Mouse (Mus musculus): ENCODE results near the gene Mgat1. TPM values are rescaled to one million over a fixed set of nuclear protein-coding genes. Genes with fewer than 3 reads are reported as not detected.

Mgat1 gene
- polyA plus RNA-seq, 1 experiment: 222 TPM

DNA sequence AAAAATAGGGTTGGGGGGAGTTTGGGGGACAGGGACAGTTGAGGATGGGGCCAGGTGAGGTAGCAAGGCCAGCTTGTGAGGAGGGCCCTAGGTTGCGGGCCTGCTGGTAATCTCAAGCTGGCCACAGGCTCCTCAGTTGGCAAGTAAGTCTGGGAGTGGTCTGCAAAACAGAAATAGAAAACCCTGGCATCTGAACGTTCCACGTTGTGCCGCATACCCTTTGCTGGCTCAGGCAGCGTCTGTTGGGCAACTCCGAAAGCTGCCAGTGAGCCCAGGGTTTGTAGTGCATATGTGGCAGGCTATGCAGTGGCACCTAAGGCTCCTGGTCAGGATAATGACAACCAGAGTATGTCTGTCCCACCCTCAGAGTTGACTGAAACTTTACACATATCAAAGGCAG is 19.2 kb downstream of the Mgat1 start:
- no peak for DNase-seq (ENCODE audit: low read depth in 1 of 2, low spot score in 2 of 2)
- H3K36me3 ChIP-seq (ENCODE audit: control insufficient read depth, insufficient read depth, low read length): peaks cover 35% of the 10 kb centered on the region

DNA sequence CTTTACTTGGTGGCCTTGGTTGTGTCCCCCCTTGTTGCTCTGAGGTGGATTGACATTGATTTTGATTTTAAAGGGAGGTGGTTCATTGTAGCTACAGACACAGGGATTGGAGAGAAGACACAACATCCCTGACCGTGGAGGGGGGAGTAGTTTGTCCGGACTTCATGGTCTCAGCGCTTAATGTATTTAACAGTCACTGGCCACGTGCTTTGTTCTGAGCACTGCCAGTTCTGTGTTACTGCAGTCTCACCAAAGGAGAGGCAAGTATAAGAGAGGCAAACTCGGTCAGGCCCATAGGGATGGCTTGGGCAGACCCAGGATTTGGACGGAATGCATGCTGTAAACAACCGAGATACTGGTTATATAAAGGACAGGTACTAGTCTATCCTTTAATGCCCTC is 20.1 kb downstream of the Mgat1 start:
- 92% methylated on average over 7 of the region's 7 CpGs for WGBS
- H3K4me1 ChIP-seq (ENCODE audit: control insufficient read depth, insufficient read depth, insufficient read length): no peaks in the 10 kb centered on the region
- H3K27me3 ChIP-seq (ENCODE audit: control insufficient read depth, insufficient read depth, low read length): no peaks in the 10 kb centered on the region
- DNase-seq (ENCODE audit: low read depth in 1 of 2, low spot score in 2 of 2): no peak
- H3K27ac ChIP-seq (ENCODE audit: insufficient read depth, low read length): no peak overlapping the region
- no peak for TF ChIP-seq CTCF (IDR thresholded peaks at IDR 0.05; ENCODE audit: extremely low read depth, insufficient read depth, insufficient read length, insufficient replicate concordance)
- TF ChIP-seq POLR2A (IDR thresholded peaks at IDR 0.05; ENCODE audit: low read depth, low read length): no peak
- H3K4me3 ChIP-seq (ENCODE audit: extremely low read depth, insufficient read depth, insufficient read length): no peak overlapping the region
- H3K36me3 ChIP-seq (ENCODE audit: control insufficient read depth, insufficient read depth, low read length): peaks cover 35% of the 10 kb centered on the region

More for the DNA sequence above, 19.2 kb downstream of the Mgat1 start:
- Histone ChIP-seq H3K4me3 (ENCODE audit: extremely low read depth, insufficient read depth, insufficient read length) (no peak overlapping the region), H3K27ac (ENCODE audit: insufficient read depth, low read length) (no peak overlapping the region), H3K4me1 (ENCODE audit: control insufficient read depth, insufficient read depth, insufficient read length) (no peaks in the 10 kb centered on the region), H3K27me3 (ENCODE audit: control insufficient read depth, insufficient read depth, low read length) (no peaks in the 10 kb centered on the region)
- no peak for TF ChIP-seq POLR2A (IDR thresholded peaks at IDR 0.05; ENCODE audit: low read depth, low read length)
- TF ChIP-seq CTCF (IDR thresholded peaks at IDR 0.05; ENCODE audit: extremely low read depth, insufficient read depth, insufficient read length, insufficient replicate concordance): no peak
- 89% methylated on average over 6 of the region's 6 CpGs for WGBS

DNA sequence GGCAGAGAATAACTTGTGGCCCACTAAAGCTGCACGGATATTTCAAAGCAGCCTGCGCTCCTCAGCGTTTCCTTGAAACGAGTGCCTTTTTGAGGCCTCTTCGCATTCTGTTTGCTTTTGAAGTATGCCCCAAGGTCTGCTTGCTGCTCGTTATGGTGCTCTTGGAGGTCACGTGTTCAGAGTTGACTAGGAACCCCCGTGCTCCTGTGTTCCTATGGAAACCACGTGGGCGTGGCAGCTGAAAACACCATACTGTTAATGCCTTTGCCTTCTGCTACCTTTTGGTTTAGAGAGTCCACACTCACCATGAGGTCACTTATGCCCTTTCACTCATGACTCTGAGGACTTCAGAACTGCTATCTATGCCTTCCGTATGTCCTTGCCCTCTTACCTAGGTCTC is 20.6 kb downstream of the Mgat1 start:
- Histone ChIP-seq H3K4me1 (ENCODE audit: control insufficient read depth, insufficient read depth, insufficient read length) (no peaks in the 10 kb centered on the region), H3K27me3 (ENCODE audit: control insufficient read depth, insufficient read depth, low read length) (no peaks in the 10 kb centered on the region), H3K4me3 (ENCODE audit: extremely low read depth, insufficient read depth, insufficient read length) (no peak overlapping the region), H3K27ac (ENCODE audit: insufficient read depth, low read length) (no peak overlapping the region), H3K36me3 (ENCODE audit: control insufficient read depth, insufficient read depth, low read length) (peaks cover 33% of the 10 kb centered on the region)
- no peak for DNase-seq (ENCODE audit: low read depth in 1 of 2, low spot score in 2 of 2)
- 66% methylated on average over 11 of the region's 11 CpGs for WGBS
- TF ChIP-seq CTCF (IDR thresholded peaks at IDR 0.05; ENCODE audit: extremely low read depth, insufficient read depth, insufficient read length, insufficient replicate concordance) (no peak), POLR2A (IDR thresholded peaks at IDR 0.05; ENCODE audit: low read depth, low read length) (no peak)

DNA sequence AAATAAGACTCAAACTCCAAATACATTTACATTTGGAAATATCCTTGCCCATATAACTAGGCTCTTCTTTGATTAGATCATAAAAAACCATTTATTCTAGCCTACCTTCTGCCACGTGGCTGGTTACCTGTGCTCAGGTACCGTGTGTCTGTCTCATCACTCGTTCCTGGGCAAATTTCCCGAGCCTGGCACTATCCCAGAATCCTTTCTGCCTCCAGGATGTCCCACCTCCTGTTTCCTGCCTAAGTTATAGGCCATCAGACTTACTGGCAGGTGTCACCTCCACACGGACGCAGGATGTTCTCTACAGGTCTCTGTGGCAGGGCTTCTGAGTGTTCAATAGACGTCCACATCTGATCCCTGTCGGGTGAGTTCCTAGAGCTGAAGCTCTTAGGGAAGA is 21.1 kb downstream of the Mgat1 start:
- TF ChIP-seq CTCF (IDR thresholded peaks at IDR 0.05; ENCODE audit: extremely low read depth, insufficient read depth, insufficient read length, insufficient replicate concordance): no peak
- TF ChIP-seq POLR2A (IDR thresholded peaks at IDR 0.05; ENCODE audit: low read depth, low read length): no peak
- Histone ChIP-seq H3K27ac (ENCODE audit: insufficient read depth, low read length) (no peak overlapping the region), H3K4me1 (ENCODE audit: control insufficient read depth, insufficient read depth, insufficient read length) (no peaks in the 10 kb centered on the region), H3K27me3 (ENCODE audit: control insufficient read depth, insufficient read depth, low read length) (no peaks in the 10 kb centered on the region), H3K4me3 (ENCODE audit: extremely low read depth, insufficient read depth, insufficient read length) (no peak overlapping the region), H3K36me3 (ENCODE audit: control insufficient read depth, insufficient read depth, low read length) (peaks cover 31% of the 10 kb centered on the region)
- 89% methylated on average over 8 of the region's 8 CpGs for WGBS
- no peak for DNase-seq (ENCODE audit: low read depth in 1 of 2, low spot score in 2 of 2)

DNA sequence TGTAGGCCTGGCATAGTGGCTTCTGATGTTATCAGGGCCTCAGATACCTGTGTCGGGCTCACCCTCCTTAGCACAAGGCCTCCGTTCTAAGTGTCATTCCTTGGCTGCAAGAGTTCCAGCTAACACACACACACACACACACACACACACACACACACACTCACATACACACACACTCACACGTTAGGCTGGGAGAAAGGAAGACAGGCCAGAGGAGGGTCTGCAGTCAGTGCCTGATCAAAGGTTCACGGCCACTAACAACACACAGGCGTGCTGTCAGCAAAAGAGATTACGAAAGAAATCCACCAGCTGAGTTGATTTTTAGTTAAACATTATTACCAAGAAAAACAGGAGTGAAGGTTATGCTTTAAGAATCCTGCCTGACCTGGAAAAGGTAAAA is 22.7 kb downstream of the Mgat1 start:
- Histone ChIP-seq H3K4me1 (ENCODE audit: control insufficient read depth, insufficient read depth, insufficient read length) (no peaks in the 10 kb centered on the region), H3K36me3 (ENCODE audit: control insufficient read depth, insufficient read depth, low read length) (peaks cover 19% of the 10 kb centered on the region), H3K4me3 (ENCODE audit: extremely low read depth, insufficient read depth, insufficient read length) (no peak overlapping the region), H3K27ac (ENCODE audit: insufficient read depth, low read length) (no peak overlapping the region), H3K27me3 (ENCODE audit: control insufficient read depth, insufficient read depth, low read length) (no peaks in the 10 kb centered on the region)
- DNase-seq (ENCODE audit: low read depth in 1 of 2, low spot score in 2 of 2): no peak
- no peak for TF ChIP-seq POLR2A (IDR thresholded peaks at IDR 0.05; ENCODE audit: low read depth, low read length)
- TF ChIP-seq CTCF (IDR thresholded peaks at IDR 0.05; ENCODE audit: extremely low read depth, insufficient read depth, insufficient read length, insufficient replicate concordance): no peak
- WGBS: 86% methylated on average over 6 of the region's 6 CpGs

DNA sequence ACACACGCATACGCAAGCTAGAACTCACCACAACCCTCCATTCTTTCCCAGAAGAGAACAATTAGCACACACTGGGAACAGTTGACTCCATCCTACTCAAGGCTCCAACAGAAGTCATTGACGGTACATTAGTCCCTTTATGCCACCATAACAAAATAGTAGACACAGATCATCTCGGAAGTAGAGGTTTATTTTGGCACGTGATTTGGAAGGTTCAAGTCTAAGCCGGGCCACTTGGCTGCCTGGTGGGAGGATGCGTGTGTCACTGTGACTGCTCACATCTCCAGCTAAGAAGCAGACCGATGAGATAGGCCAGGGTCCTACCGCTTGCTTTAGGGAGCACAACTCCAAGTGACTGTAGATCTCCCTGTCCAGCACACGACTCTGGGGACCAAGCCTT is 23.3 kb downstream of the Mgat1 start:
- WGBS: 94% methylated on average over 10 of the region's 10 CpGs
- Histone ChIP-seq H3K4me3 (ENCODE audit: extremely low read depth, insufficient read depth, insufficient read length) (no peak overlapping the region), H3K27me3 (ENCODE audit: control insufficient read depth, insufficient read depth, low read length) (no peaks in the 10 kb centered on the region), H3K4me1 (ENCODE audit: control insufficient read depth, insufficient read depth, insufficient read length) (no peaks in the 10 kb centered on the region), H3K36me3 (ENCODE audit: control insufficient read depth, insufficient read depth, low read length) (peaks cover 12% of the 10 kb centered on the region), H3K27ac (ENCODE audit: insufficient read depth, low read length) (no peak overlapping the region)
- TF ChIP-seq POLR2A (IDR thresholded peaks at IDR 0.05; ENCODE audit: low read depth, low read length) (no peak), CTCF (IDR thresholded peaks at IDR 0.05; ENCODE audit: extremely low read depth, insufficient read depth, insufficient read length, insufficient replicate concordance) (no peak)
- DNase-seq (ENCODE audit: low read depth in 1 of 2, low spot score in 2 of 2): no peak

DNA sequence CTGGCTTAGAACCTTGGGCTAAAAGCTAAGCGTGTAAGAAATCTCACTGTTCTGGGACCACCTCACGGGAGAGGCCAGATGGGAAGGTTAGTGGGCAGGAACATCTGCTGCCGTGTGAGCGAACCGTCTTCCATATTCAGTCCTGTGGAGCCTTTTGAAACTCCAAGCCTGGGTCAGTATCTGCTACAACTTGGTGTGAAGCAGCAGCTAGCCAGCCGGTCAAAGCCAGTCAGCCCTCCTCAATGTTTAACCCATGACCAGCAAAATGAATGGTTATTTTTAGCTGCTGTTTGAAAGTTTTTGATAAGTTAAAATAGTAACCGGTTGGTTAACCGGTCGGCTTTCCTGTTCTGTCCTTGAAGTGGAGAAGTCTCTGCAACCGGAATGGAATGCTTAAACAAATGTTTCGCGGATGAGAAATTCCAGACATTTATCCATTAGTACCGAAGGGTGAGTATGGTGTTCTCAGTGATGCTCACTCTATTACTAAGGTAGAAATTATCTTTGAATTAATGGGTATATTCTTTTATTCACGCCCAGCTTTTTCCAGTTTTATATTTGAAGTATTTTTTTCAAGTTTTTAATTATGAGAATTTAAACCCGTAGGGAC is 24.1 kb downstream of the Mgat1 start:
- DNase-seq (ENCODE audit: low read depth in 1 of 2, low spot score in 2 of 2): no peak
- no peaks in the 10 kb centered on the region for H3K27me3 ChIP-seq (ENCODE audit: control insufficient read depth, insufficient read depth, low read length)
- H3K36me3 ChIP-seq (ENCODE audit: control insufficient read depth, insufficient read depth, low read length): peaks cover 7% of the 10 kb centered on the region
- no peak for TF ChIP-seq CTCF (IDR thresholded peaks at IDR 0.05; ENCODE audit: extremely low read depth, insufficient read depth, insufficient read length, insufficient replicate concordance)
- no peak for TF ChIP-seq POLR2A (IDR thresholded peaks at IDR 0.05; ENCODE audit: low read depth, low read length)
- H3K4me1 ChIP-seq (ENCODE audit: control insufficient read depth, insufficient read depth, insufficient read length): no peaks in the 10 kb centered on the region
- H3K27ac ChIP-seq (ENCODE audit: insufficient read depth, low read length): no peak overlapping the region
- H3K4me3 ChIP-seq (ENCODE audit: extremely low read depth, insufficient read depth, insufficient read length): no peak overlapping the region
- WGBS: 93% methylated on average over 15 of the region's 15 CpGs
